ENCODE assay signal across 8 mouse cellular contexts in the genomic region with DNA sequence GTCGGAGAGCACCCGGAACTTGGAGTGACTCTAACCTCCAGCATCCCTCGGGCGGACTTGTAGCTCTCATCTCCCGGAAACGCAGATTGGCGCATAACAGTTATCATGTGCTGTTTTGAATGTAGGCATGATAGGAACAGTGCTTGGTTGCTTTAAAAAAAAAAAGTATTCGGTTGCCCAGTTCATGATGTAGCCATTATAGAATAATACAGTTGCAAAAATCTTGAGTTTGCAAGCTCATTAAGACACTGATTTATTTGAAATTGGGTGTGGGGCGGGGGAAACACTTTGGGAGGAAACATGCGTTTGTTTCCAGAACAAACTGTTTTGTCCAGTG. TPM values are rescaled to one million over a fixed set of nuclear protein-coding genes. Genes with fewer than 3 reads are reported as not detected.
DNase-seq lines count a peak whose midpoint lies in the region; ATAC-seq and TF ChIP-seq lines count a peak whose summit lies in the region.

No protein-coding gene starts in this region.

- H3K9ac ChIP-seq in liver, embryonic 11.5 days (ENCODE audit: low read depth, low read length): peak overlapping the region; percentile 73
- H3K9ac ChIP-seq in stomach, embryonic 16.5 days (ENCODE audit: low read length): peak overlapping the region; percentile 83

- ATAC-seq in liver, embryonic 11.5 days (replicated peaks; ENCODE audit: low FRiP score): no peak
- ATAC-seq in stomach, embryonic 16.5 days (ENCODE audit: insufficient read depth, low FRiP score): no peak

- no peaks in the 10 kb centered on the region for H3K27me3 ChIP-seq in testis, adult 2 months (ENCODE audit: control insufficient read depth, insufficient read depth, low read length)
- H3K27me3 ChIP-seq in liver, embryonic 11.5 days (replicated peaks; ENCODE audit: control insufficient read depth, insufficient read depth, low read length): no peaks in the 10 kb centered on the region
- H3K27me3 ChIP-seq in stomach, embryonic 16.5 days (ENCODE audit: control insufficient read depth, insufficient read depth, low read length): no peaks in the 10 kb centered on the region

- TF ChIP-seq CTCF in gastrocnemius, adult 2 months (IDR thresholded peaks at IDR 0.05): no peak
- no peak for TF ChIP-seq CTCF in testis, adult 2 months (IDR thresholded peaks at IDR 0.05; ENCODE audit: control insufficient read depth, insufficient read depth, insufficient replicate concordance, low read depth, low read length)

- H3K4me3 ChIP-seq in gastrocnemius, adult 2 months: peak overlapping the region; percentile 98
- H3K4me3 ChIP-seq in testis, adult 2 months (ENCODE audit: control insufficient read depth, low read depth, low read length): peak overlapping the region; percentile 97
- peak overlapping the region; percentile 72 for H3K4me3 ChIP-seq in liver, embryonic 11.5 days (ENCODE audit: low read depth, low read length)
- H3K4me3 ChIP-seq in stomach, embryonic 16.5 days (replicated peaks; ENCODE audit: low read length): peak overlapping the region; percentile 82

- WGBS in liver, embryonic 11.5 days: 12% methylated on average over 10 of the region's 10 CpGs
- WGBS in stomach, embryonic 16.5 days: 8% methylated on average over 10 of the region's 10 CpGs

- no peaks in the 10 kb centered on the region for H3K36me3 ChIP-seq in testis, adult 2 months (ENCODE audit: control insufficient read depth, insufficient read depth, low read length)
- H3K36me3 ChIP-seq in liver, embryonic 11.5 days (ENCODE audit: control insufficient read depth, insufficient read depth, low read length): no peaks in the 10 kb centered on the region
- no peaks in the 10 kb centered on the region for H3K36me3 ChIP-seq in stomach, embryonic 16.5 days (ENCODE audit: control insufficient read depth, insufficient read depth, low read length)

- H3K9me3 ChIP-seq in liver, embryonic 11.5 days (ENCODE audit: control insufficient read depth, low read length): no peaks in the 10 kb centered on the region
- H3K9me3 ChIP-seq in stomach, embryonic 16.5 days (replicated peaks; ENCODE audit: control insufficient read depth, low read length): no peaks in the 10 kb centered on the region

- TF ChIP-seq POLR2A in testis, adult 2 months (IDR thresholded peaks at IDR 0.05; ENCODE audit: control insufficient read depth, low read depth, low read length): no peak

- no peak for DNase-seq in gastrocnemius, adult 2 months
- no peak for DNase-seq in gastrocnemius, postnatal 4 days (ENCODE audit: low spot score in 2 of 2)
- DNase-seq in testis, postnatal 14 days (ENCODE audit: low spot score): no peak
- DNase-seq in liver, embryonic 11.5 days (ENCODE audit: low spot score): no peak
- DNase-seq in cerebellum, adult 18-20 months: no peak
- DNase-seq in adrenal gland, adult 8-10 months: no peak

- peak overlapping the region; percentile 72 for H3K4me2 ChIP-seq in liver, embryonic 11.5 days
- peak overlapping the region; percentile 66 for H3K4me2 ChIP-seq in stomach, embryonic 16.5 days (ENCODE audit: low read depth, low read length)

- H3K27ac ChIP-seq in gastrocnemius, adult 2 months: peak overlapping the region; percentile 95
- H3K27ac ChIP-seq in testis, adult 2 months (ENCODE audit: control insufficient read depth, insufficient read depth, low read depth, low read length): no peak overlapping the region; the same call in 1 of the 2 replicates
- H3K27ac ChIP-seq in liver, embryonic 11.5 days (ENCODE audit: low read depth, low read length): peak overlapping the region; percentile 60
- peak overlapping the region; percentile 80 for H3K27ac ChIP-seq in stomach, embryonic 16.5 days (ENCODE audit: low read length)

- intact Hi-C loops in gastrocnemius, adult 2 months (cut with DNase I): loop anchor here (5.0 kb wide), 1 partner anchor 215 kb away; a partner anchor contains a TSS

- peaks cover 4% of the 10 kb centered on the region for H3K4me1 ChIP-seq in testis, adult 2 months (ENCODE audit: control insufficient read depth, insufficient read depth, low read length)
- no peaks in the 10 kb centered on the region; the same call in 1 of the 2 replicates for H3K4me1 ChIP-seq in liver, embryonic 11.5 days (replicated peaks; ENCODE audit: control insufficient read depth, insufficient read depth, low read length)
- H3K4me1 ChIP-seq in stomach, embryonic 16.5 days (ENCODE audit: control insufficient read depth, insufficient read depth, low read length): no peaks in the 10 kb centered on the region

RNA-seq across cellular contexts. Expression of a gene that starts 0.7 kb away (rescaled TPM):
- 10 to 100 TPM; 18.6 to 21.4 TPM for total RNA-seq in gastrocnemius, adult 2 months (2021)
- 10 to 100 TPM; 11.5 to 13.0 TPM for total RNA-seq in gastrocnemius, postnatal 4 days (2021)
- polyA plus RNA-seq in testis, adult 2 months (2012; rRNA removed): 19.9 TPM in 2 replicates
- 25.0 and 28.0 TPM in 2 replicates for polyA plus RNA-seq in liver, embryonic 11.5 days (2014; fragmentation: Nextera tagmentation; extraction: Ambion mirVana)
- 28.4 TPM in 2 replicates for polyA plus RNA-seq in stomach, embryonic 16.5 days (2015; fragmentation: Nextera tagmentation; extraction: Ambion mirVana)
- total RNA-seq in adrenal gland, adult 8-10 months (2022): 10 to 100 TPM; 54.2 to 69.9 (median 60.2) TPM

RNA-seq across cellular contexts. Expression of a gene that starts 40.0 kb away (rescaled TPM):
- total RNA-seq in gastrocnemius, adult 2 months (2021): not detected
- not detected for total RNA-seq in gastrocnemius, postnatal 4 days (2021)
- not detected in 2 replicates for polyA plus RNA-seq in testis, adult 2 months (2012; rRNA removed)
- not detected in 2 replicates for polyA plus RNA-seq in liver, embryonic 11.5 days (2014; fragmentation: Nextera tagmentation; extraction: Ambion mirVana)
- polyA plus RNA-seq in stomach, embryonic 16.5 days (2015; fragmentation: Nextera tagmentation; extraction: Ambion mirVana): not detected in 2 replicates
- total RNA-seq in adrenal gland, adult 8-10 months (2022): not detected
